Mouse (Mus musculus): ENCODE measurements around the gene Ppid.

Gene Ppid

DNA sequence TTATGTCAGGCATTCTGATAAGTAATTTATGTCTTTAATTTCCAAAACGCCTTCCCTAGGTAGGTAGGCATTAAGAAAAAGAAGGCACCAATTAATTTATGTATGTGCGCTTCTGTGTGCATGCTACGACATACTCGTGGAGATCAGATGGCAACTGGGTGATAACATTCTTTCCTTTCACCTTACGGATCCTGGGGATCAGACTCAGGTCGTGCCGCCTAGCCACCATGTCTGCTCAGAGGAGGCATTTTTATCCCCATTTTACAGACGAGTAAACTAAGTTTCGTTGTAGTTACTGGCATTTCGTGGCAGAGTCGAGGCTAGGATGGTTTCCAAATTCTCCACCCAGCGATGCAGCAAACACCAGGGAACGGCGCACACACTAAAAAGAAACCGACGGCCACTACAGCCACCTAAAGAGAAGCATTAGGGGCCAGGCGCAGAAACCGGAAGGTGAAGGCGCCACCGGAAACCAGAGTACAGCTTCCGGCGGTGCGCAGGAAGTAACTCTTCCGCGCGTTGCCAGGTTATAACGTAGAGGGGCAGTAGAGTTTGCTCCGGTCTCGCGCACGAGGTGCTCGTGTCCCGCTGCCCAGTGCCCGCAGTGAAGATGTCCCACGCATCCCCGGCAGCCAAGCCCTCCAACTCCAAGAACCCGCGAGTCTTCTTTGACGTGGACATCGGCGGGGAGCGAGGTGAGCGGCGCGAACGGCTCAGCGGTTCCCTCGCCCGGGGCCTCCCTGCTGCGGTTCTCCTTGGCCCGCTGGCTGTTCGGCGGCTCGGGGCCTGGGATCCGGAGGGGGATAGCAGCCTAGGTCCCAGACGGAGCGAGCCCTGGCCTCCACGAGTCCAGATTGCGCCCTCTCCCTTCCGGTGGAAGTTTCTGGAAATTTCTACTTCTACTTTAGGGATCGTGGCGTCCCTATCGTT is at the start of gene Ppid:
Gene Ppid (plus strand): TSS at position 480 of the 930 bp plus-strand sequence.
- DNase-seq (ENCODE audit: low read depth in 1 of 2, low spot score in 2 of 2): peak in 1 of 2 experiments; percentile 42

DNA sequence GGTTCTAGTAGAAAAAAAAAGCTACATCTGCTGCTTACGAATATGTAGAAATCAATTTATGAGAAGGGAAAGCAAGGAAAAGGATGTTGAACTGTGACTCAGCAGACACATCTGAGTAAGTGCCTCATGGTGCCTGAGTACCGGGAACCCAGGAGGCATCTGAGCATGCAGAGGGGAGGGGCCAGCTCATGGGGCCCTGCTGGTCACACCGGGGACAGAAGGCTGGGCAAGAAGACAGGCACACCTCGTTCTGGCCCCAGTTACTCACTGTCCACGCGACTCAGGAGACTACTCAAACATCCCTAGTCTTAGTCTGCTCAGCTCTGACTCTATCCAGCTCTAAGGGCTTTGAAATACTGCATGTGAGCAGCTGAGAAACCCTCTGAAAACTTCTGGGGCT is 48.6 kb upstream of the Ppid start:
- peak; percentile 50 to 55 for DNase-seq (ENCODE audit: low read depth in 1 of 2, low spot score in 2 of 2)

DNA sequence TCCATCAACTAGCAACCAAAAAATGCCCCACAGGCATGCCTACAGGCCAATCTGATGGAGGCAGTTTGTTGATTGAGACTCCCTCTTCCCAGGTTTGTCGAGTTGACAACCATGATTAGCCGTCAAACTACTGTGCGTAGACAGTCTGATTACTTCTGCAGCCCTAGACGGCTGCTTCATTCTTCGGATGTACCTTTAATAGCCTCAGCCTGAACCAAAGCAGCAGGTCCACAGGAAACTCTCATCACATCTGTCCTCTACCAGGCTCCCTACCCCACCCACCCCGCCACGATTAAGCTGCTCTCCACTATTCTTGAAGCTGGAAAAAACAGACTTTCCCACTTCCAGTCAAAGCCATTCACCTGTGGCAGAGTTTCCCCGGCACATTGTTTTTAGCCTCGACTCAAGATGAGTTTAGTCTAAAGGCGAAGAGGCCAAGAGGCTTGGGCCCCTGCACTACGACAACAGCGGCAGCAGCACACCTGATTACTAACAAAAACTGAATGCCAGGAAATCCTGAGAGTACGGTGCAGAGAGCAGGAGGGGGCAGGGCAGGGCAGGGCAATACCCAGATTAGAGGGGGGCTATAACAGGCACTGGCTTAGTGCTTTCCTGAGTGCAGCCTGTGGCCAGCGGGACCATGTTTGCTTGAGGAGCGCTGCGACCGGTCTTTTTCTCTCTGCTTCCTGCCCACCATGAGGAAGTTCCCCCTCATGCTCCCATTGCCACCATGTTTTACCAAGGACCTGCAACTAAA is 42.3 kb upstream of the Ppid start:
- DNase-seq (ENCODE audit: low read depth in 1 of 2, low spot score in 2 of 2): no peak

- DNase-seq (ENCODE audit: low read depth in 1 of 2, low spot score in 2 of 2): no peak
These were observed 41.3 kb upstream of the Ppid start for GRCm38 (mm10) chr3:79549751-79550393.

DNA sequence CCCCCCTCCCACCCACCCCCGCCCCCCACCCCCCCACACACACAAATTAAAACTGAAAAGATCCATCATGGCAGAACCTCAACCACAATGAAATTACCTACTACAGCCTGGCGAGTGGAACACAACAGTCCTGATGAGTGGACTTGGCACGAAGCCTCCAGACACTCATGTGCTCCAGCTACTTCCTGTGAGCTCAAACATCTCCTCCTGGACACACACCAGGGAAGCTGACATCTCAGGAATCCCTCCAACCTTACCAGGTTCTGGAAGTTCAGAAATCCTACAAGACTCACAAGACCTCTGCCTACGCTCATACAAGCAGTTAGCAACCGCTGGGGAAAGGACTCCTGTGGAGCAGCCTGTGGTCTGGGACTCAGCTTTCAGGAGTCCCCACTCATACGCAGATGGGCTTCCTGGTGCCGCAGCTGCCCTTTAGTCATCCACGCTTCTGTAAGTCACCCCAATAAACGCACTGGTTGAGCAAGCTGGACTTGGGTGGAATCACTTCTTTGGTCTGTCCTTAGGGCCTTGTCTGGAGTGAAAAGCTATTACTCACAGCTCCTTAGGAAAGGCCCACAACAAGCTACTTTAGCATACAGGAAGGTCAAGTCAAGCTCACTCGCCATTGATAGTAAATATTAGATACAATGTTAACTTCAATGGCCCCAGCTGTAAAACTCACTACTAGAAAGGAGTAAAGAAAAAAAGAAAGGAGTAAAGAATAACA is 39.2 kb upstream of the Ppid start:
- DNase-seq (ENCODE audit: low read depth in 1 of 2, low spot score in 2 of 2): no peak

- DNase-seq (ENCODE audit: low read depth in 1 of 2, low spot score in 2 of 2): no peak
These were observed 37.4 kb upstream of the Ppid start for GRCm38 (mm10) chr3:79553779-79554178.

GRCm38 (mm10) chr3:79555061-79555460 is 36.1 kb upstream of the Ppid start:
- DNase-seq (ENCODE audit: low read depth in 1 of 2, low spot score in 2 of 2): no peak

GRCm38 (mm10) chr3:79559021-79559772 is 31.9 kb upstream of the Ppid start:
- no peak for DNase-seq (ENCODE audit: low read depth in 1 of 2, low spot score in 2 of 2)

GRCm38 (mm10) chr3:79559773-79560045 is 31.4 kb upstream of the Ppid start:
- DNase-seq (ENCODE audit: low read depth in 1 of 2, low spot score in 2 of 2): no peak

GRCm38 (mm10) chr3:79560555-79560954 is 30.6 kb upstream of the Ppid start:
- DNase-seq (ENCODE audit: low read depth in 1 of 2, low spot score in 2 of 2): no peak

- no peak for DNase-seq (ENCODE audit: low read depth in 1 of 2, low spot score in 2 of 2)
These were observed 29.1 kb upstream of the Ppid start for GRCm38 (mm10) chr3:79561784-79562715.

- no peak for DNase-seq (ENCODE audit: low read depth in 1 of 2, low spot score in 2 of 2)
These were observed 27.6 kb upstream of the Ppid start for GRCm38 (mm10) chr3:79563511-79563910.

DNA sequence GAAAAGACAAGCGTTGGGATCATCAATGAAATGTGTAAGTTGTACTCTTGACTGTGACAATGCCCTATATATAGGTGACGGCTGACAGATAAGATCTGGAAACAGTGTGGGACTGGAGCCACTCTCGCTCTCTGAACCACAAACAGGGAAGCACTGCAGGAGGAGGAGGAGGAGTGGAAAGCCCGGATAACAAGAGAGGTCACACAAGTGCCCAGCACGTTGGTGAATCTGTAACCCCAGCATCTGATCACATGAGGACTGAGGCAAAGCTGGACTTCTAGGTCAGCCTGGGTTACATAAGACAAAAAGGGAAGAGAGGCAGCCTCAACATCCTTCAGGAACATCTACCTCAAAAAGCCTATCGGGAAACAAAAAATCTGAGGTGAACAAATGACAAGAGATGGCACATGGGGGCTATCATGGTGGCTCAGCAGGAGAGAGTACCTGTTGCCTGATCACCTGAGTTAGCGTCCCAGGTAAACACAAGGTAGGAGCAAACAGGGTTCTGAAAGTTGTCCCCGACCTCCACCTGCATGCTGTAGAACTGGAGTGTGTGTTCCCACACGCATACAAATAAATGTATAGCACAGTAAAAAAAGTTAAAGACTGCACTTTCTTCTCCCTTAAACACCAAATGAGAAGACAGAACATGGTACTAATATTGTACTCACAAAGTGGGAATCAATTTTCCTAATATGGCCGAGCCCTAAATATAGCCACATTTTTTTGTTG is 26.1 kb upstream of the Ppid start:
- DNase-seq (ENCODE audit: low read depth in 1 of 2, low spot score in 2 of 2): no peak

DNA sequence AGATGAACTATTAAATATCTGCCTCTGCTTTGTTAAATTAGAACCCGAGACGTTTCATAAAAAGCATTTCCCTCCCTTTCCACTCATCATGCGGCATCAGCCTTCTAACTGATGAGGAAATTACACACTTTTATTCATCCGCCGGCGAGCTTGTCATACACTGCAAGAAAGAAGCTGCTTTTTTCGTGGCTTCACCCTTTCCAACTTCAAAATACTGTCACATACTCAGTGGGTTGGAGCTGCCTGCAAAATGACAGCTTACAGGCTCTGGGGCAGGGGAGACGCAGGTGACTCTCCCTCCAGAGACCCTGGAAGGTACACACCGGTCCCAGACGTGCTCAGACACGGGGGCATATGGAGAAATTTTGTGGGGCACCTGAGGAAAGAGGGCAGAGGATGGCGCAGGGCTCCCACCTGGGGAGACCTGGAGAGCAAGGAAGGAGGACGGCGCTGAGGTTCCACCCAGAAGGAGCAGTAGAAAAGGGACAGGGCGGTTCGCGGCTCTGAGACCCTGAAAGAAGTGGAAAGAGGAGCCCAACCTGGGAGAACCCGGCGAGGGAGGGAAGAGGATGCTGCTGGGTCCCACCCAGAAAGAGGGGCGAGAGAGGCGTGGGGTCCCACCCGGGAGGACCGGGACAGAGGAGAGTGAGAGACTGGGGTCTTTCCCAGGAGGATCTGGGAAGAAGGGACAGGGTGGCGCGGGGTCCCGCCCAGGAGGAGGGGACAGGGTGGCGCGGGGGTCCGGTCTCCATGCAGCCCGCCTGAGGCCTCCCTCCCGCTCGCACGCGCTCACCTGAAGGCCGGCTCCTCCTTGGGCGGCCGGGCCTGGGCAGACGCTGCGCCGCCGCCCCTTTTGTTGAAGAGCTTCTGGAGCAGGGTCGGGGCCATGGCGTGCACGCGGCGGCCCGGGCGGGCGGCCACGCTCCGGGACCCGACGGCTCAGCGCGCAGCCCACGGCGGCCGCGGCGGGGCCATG is 24.1 kb upstream of the Ppid start:
- DNase-seq (ENCODE audit: low read depth in 1 of 2, low spot score in 2 of 2): no peak

- DNase-seq (ENCODE audit: low read depth in 1 of 2, low spot score in 2 of 2): peak; percentile 44 to 74
These were observed 23.3 kb upstream of the Ppid start, which contains the start of gene Fnip2 for GRCm38 (mm10) chr3:79567703-79568362. Gene Fnip2 (minus strand): TSS chr3:79567796.

GRCm38 (mm10) chr3:79568629-79569350 is 22.4 kb upstream of the Ppid start:
- DNase-seq (ENCODE audit: low read depth in 1 of 2, low spot score in 2 of 2): no peak
